9 mouse cellular contexts compared by ENCODE assay signal in the genomic region with DNA sequence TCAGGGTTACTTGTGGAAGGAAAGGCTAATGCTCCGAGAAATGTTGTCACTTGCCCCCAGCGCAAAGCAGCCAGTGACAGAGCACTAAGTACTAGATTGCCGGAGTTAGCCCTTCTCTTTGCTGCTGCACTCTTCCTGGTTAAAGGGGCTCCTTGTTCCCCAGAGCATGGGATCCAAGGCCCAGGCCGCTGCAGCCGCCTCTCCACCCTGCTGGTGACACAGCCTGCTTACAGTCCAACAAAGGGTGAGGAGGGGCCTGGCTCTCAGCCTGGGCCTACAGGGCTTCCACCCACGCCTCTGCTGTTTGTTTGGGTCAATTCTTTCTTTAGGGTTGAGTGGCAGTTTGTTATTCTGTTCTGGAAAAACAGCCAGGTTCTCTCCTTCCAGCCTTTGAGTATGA. TPM values are rescaled to one million over a fixed set of nuclear protein-coding genes. Genes with fewer than 3 reads are reported as not detected.
DNase-seq lines count a peak whose midpoint lies in the region; ATAC-seq and TF ChIP-seq lines count a peak whose summit lies in the region.
"Had no signal": no experiment of that assay in that cellular context is flagged by ENCODE, and none has a peak within 500 bp of the region (broad histone marks: within the 10 kb centered on the region; RNA-seq: fewer than 3 reads in every experiment).

No protein-coding gene starts in this region.

- ATAC-seq in kidney, embryonic 16.5 days (ENCODE audit: low FRiP score, low TSS enrichment): peak; percentile 27; the same call in 1 of the 2 replicates
- peak; percentile 50; the same call in 1 of the 2 replicates for ATAC-seq in intestine, embryonic 16.5 days
- ATAC-seq in stomach, postnatal 0 days (ENCODE audit: low FRiP score, low TSS enrichment): 0 out of 2 replicates have a peak, but pooled peaks have one; percentile 58

- H3K4me1 ChIP-seq in kidney, embryonic 16.5 days (ENCODE audit: insufficient read depth, low read length): peaks cover 14% of the 10 kb centered on the region
- H3K4me1 ChIP-seq in intestine, embryonic 16.5 days (ENCODE audit: control insufficient read depth, insufficient read depth, low read length): peaks cover 7% of the 10 kb centered on the region; the same call in 1 of the 2 replicates
- no peaks in the 10 kb centered on the region; the same call in 1 of the 2 replicates for H3K4me1 ChIP-seq in stomach, postnatal 0 days (replicated peaks; ENCODE audit: control insufficient read depth, insufficient read depth)
- peaks cover 6% of the 10 kb centered on the region; the same call in 1 of the 2 replicates for H3K4me1 ChIP-seq in limb, embryonic 10.5 days

- no peaks in the 10 kb centered on the region for H3K36me3 ChIP-seq in kidney, embryonic 16.5 days (ENCODE audit: insufficient read depth, low read length)
- H3K36me3 ChIP-seq in intestine, embryonic 16.5 days (ENCODE audit: control insufficient read depth, insufficient read depth, low read length): no peaks in the 10 kb centered on the region
- no peaks in the 10 kb centered on the region for H3K36me3 ChIP-seq in stomach, postnatal 0 days (ENCODE audit: control insufficient read depth, insufficient read depth, low read length)
- no peaks in the 10 kb centered on the region for H3K36me3 ChIP-seq in limb, embryonic 10.5 days

- H3K27ac ChIP-seq in kidney, embryonic 16.5 days (ENCODE audit: low read length): peak overlapping the region; percentile 37; the same call in 1 of the 2 replicates
- H3K27ac ChIP-seq in intestine, embryonic 16.5 days (ENCODE audit: low read length): no peak overlapping the region
- peak overlapping the region; percentile 67 for H3K27ac ChIP-seq in stomach, postnatal 0 days (replicated peaks)
- H3K27ac ChIP-seq in limb, embryonic 10.5 days: no peak overlapping the region
- H3K27ac ChIP-seq: macrophage had no signal

- H3K27me3 ChIP-seq in kidney, embryonic 16.5 days (ENCODE audit: insufficient read depth, low read length): no peaks in the 10 kb centered on the region
- no peaks in the 10 kb centered on the region for H3K27me3 ChIP-seq in intestine, embryonic 16.5 days (replicated peaks; ENCODE audit: control insufficient read depth, insufficient read depth, low read length)
- H3K27me3 ChIP-seq in stomach, postnatal 0 days (ENCODE audit: control insufficient read depth, insufficient read depth, low read length): no peaks in the 10 kb centered on the region
- H3K27me3 ChIP-seq in limb, embryonic 10.5 days (ENCODE audit: low read depth, poor library complexity, severe bottlenecking): no peaks in the 10 kb centered on the region

- H3K4me3 ChIP-seq in kidney, embryonic 16.5 days (ENCODE audit: low read length): no peak overlapping the region
- H3K4me3 ChIP-seq in intestine, embryonic 16.5 days (ENCODE audit: low read length): no peak overlapping the region
- no peak overlapping the region for H3K4me3 ChIP-seq in stomach, postnatal 0 days (ENCODE audit: low read depth, low read length)
- H3K4me3 ChIP-seq in limb, embryonic 10.5 days: no peak overlapping the region

- no peak for TF ChIP-seq EP300 in stomach, postnatal 0 days (optimal IDR thresholded peaks at IDR 0.05)

- 48% methylated on average over 6 of the region's 6 CpGs for WGBS in kidney, embryonic 16.5 days
- 57% methylated on average over 6 of the region's 6 CpGs for WGBS in intestine, embryonic 16.5 days
- WGBS in stomach, postnatal 0 days: 35% methylated on average over 6 of the region's 6 CpGs
- 55% methylated on average over 6 of the region's 6 CpGs for WGBS in limb, embryonic 10.5 days

- H3K9ac ChIP-seq in kidney, embryonic 16.5 days (replicated peaks; ENCODE audit: low read length): peak overlapping the region; percentile 22; the same call in 1 of the 2 replicates
- H3K9ac ChIP-seq in intestine, embryonic 16.5 days (ENCODE audit: low read depth, low read length): no peak overlapping the region
- no peak overlapping the region for H3K9ac ChIP-seq in stomach, postnatal 0 days (ENCODE audit: low read length)

- H3K4me2 ChIP-seq in kidney, embryonic 16.5 days (replicated peaks; ENCODE audit: low read depth, low read length): no peak overlapping the region
- H3K4me2 ChIP-seq in intestine, embryonic 16.5 days (ENCODE audit: low read depth, low read length): no peak overlapping the region
- no peak overlapping the region for H3K4me2 ChIP-seq in stomach, postnatal 0 days (replicated peaks; ENCODE audit: low read depth)

- DNase-seq in kidney, adult 8-10 months: no peak
- peak; percentile 23 for DNase-seq in cerebellum, adult 11 months
- DNase-seq in gastrocnemius, postnatal 10 days: peak; percentile 52
- DNase-seq in lung, postnatal 36 days: peak; percentile 62
- peak; percentile 51 for DNase-seq in stomach, postnatal 0 days (ENCODE audit: low spot score)
- DNase-seq in limb, embryonic 10.5 days (ENCODE audit: low spot score): no peak

- TF ChIP-seq CTCF in stomach, postnatal 0 days (IDR thresholded peaks at IDR 0.05; ENCODE audit: low read depth): peak; percentile 46

- H3K9me3 ChIP-seq in kidney, embryonic 16.5 days (ENCODE audit: low read length): no peaks in the 10 kb centered on the region
- H3K9me3 ChIP-seq in intestine, embryonic 16.5 days (ENCODE audit: control insufficient read depth, low read length): no peaks in the 10 kb centered on the region
- H3K9me3 ChIP-seq in stomach, postnatal 0 days (ENCODE audit: control insufficient read depth, low read length): no peaks in the 10 kb centered on the region
- no peaks in the 10 kb centered on the region for H3K9me3 ChIP-seq in limb, embryonic 10.5 days (replicated peaks)

RNA-seq across cellular contexts. Expression of a gene that starts 44.9 kb away (rescaled TPM):
- 32.0 and 34.8 TPM in 2 replicates for polyA plus RNA-seq in kidney, embryonic 16.5 days (2015; fragmentation: Nextera tagmentation; extraction: Ambion mirVana)
- 10 to 100 TPM; 11.8 to 14.2 TPM for total RNA-seq in gastrocnemius, postnatal 10 days (2021)
- 26.9 and 29.0 TPM in 2 replicates for polyA plus RNA-seq in intestine, embryonic 16.5 days (2015; fragmentation: Nextera tagmentation; extraction: Ambion mirVana)
- polyA plus RNA-seq in stomach, postnatal 0 days (2015; fragmentation: Nextera tagmentation; extraction: Ambion mirVana): 15.1 and 15.6 TPM in 2 replicates
- polyA plus RNA-seq in limb, embryonic 10.5 days (2016; fragmentation: Nextera tagmentation; extraction: Ambion mirVana): 24.7 and 26.0 TPM in 2 replicates

RNA-seq across cellular contexts. Expression of a gene that starts 45.4 kb away (rescaled TPM):
- 279 and 331 TPM in 2 replicates for polyA plus RNA-seq in kidney, embryonic 16.5 days (2015; fragmentation: Nextera tagmentation; extraction: Ambion mirVana)
- 10 to 100 TPM; 36.9 to 44.7 TPM for total RNA-seq in gastrocnemius, postnatal 10 days (2021)
- polyA plus RNA-seq in intestine, embryonic 16.5 days (2015; fragmentation: Nextera tagmentation; extraction: Ambion mirVana): 206 and 241 TPM in 2 replicates
- 125 and 131 TPM in 2 replicates for polyA plus RNA-seq in stomach, postnatal 0 days (2015; fragmentation: Nextera tagmentation; extraction: Ambion mirVana)
- polyA plus RNA-seq in limb, embryonic 10.5 days (2016; fragmentation: Nextera tagmentation; extraction: Ambion mirVana): 520 and 554 TPM in 2 replicates

Comparison
In these comparisons a context has a peak if more than half of its experiments do, and no peak if none do; other contexts are left out.
1. H3K27ac ChIP-seq: peak in kidney, embryonic 16.5 days (single experiment) and stomach, postnatal 0 days (single experiment); none in intestine, embryonic 16.5 days (single experiment) and limb, embryonic 10.5 days (single experiment).
2. DNase-seq: peak in cerebellum, adult 11 months (single experiment), gastrocnemius, postnatal 10 days (single experiment), lung, postnatal 36 days (single experiment) and stomach, postnatal 0 days (single experiment); none in kidney, adult 8-10 months (0 of 2) and limb, embryonic 10.5 days (single experiment).
3. Peak in every context shown above with its lines, with median percentiles within 50 percentile points of each other: ATAC-seq.